Mouse (Mus musculus) midbrain, postnatal 0 days (tissue): ENCODE measurements at regions not wholly inside any gene's neighbourhood (a gene's known extent, or its start where the extent isn't known, plus 50 kb on each side); places are given as distances from the start of the nearest gene placed in this dataset.
A peak's percentile ranks its signal among the peaks of the same experiment; 100 is the strongest.
"Not testable (repeated sequence)": the region's sequence is repeated elsewhere in the genome, so short reads cannot be mapped to it uniquely, and the experiment has no call there.

Experiments
- ATAC-seq: fragments of 200-750 bp; cut with Nextera tagmentation; 2 replicates; pipeline ENCODE4 v1.8.0; 2017; ENCODE audit warnings: moderate number of reproducible peaks, mild to moderate bottlenecking, moderate TSS enrichment, moderate library complexity; ENCODE audit not compliant: low FRiP score
- DNase-seq: peaks from one replicate; pipeline ENCODE4 v3.0.0-alpha.2; 2015; ENCODE audit warnings: low spot score
- H3K27ac ChIP-seq: fragments of 300-500 bp; sonication (generic); 2 replicates; pipeline ENCODE4 v1.5.1; 2014; ENCODE audit warnings: low read depth, mild to moderate bottlenecking, low read length, mixed read lengths
- H3K27me3 ChIP-seq: fragments of 300-500 bp; sonication (generic); 2 replicates; pipeline ENCODE4 v1.6.1; 2014; ENCODE audit warnings: low read length, control low read depth, mixed read lengths; ENCODE audit not compliant: insufficient read depth
- H3K36me3 ChIP-seq: fragments of 300-500 bp; sonication (generic); 2 replicates; pipeline ENCODE4 v1.6.1; 2014; ENCODE audit warnings: low read length, control low read depth, mixed read lengths; ENCODE audit not compliant: insufficient read depth
- H3K4me1 ChIP-seq: fragments of 300-500 bp; sonication (generic); 2 replicates; pipeline ENCODE4 v1.6.1; 2014; ENCODE audit warnings: mild to moderate bottlenecking, control low read depth, antibody characterized with exemption, low read length, mixed read lengths; ENCODE audit not compliant: insufficient read depth
- H3K4me2 ChIP-seq: fragments of 300-500 bp; sonication (generic); 2 replicates; pipeline ENCODE4 v1.6.1; 2014; ENCODE audit warnings: low read depth, mild to moderate bottlenecking, low read length, mixed read lengths; ENCODE audit not compliant: poor library complexity, severe bottlenecking
- H3K4me3 ChIP-seq: fragments of 300-500 bp; sonication (generic); 2 replicates; pipeline ENCODE4 v1.5.1; 2014; ENCODE audit warnings: low read depth, mild to moderate bottlenecking, low read length, moderate library complexity
- H3K9ac ChIP-seq: fragments of 300-500 bp; sonication (generic); replicated peaks from 2 replicates; pipeline ENCODE4 v1.6.1; 2014; ENCODE audit warnings: mild to moderate bottlenecking, low read length, moderate library complexity, mixed read lengths; ENCODE audit not compliant: poor library complexity, severe bottlenecking
- H3K9me3 ChIP-seq: fragments of 300-500 bp; sonication (generic); 2 replicates; pipeline ENCODE4 v1.6.1; 2016; ENCODE audit warnings: low read length, control low read depth
- CTCF ChIP-seq: IDR thresholded peaks from 2 replicates; pipeline ENCODE4 v1.5.1; 2016; ENCODE audit warnings: antibody characterized with exemption, mild to moderate bottlenecking
- WGBS: fragments of 180-500 bp; shearing (Covaris S2); extraction: QIAGEN DNeasy Blood & Tissue Kit; methylation state at CpG from one replicate; pipeline ENCODE4 v1.1.7; 2014; 5-methylcytosine and 5-hydroxymethylcytosine counted together

DNA sequence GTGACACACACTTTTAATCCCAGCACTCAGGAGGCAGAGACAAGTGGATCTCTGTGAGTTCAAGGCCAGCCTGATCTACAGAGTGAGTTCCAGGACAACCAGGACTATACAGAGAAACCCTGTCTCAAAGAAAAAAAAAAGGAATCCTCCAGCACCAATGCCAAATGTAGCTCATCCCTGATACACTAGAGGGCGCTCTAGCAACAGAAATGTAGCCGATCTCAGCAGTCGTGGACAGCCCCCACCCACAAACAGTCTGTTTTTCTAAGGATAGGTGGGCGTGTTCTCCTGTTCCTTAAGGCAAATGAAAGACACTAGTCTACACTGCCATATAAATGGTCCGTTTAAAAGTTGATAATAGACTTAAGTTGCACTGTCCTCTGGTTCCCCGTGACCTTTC, 2447.9 kb upstream of the Gm8797 start:
- H3K4me3 ChIP-seq, H3K36me3 ChIP-seq, H3K4me1 ChIP-seq, H3K27ac ChIP-seq, H3K9ac ChIP-seq, ATAC-seq, H3K4me2 ChIP-seq, H3K9me3 ChIP-seq, DNase-seq, H3K27me3 ChIP-seq: not testable (repeated sequence)
- WGBS: 38% methylated on average over 6 of the region's 6 CpGs
- TF ChIP-seq CTCF: peak; percentile 33

DNA sequence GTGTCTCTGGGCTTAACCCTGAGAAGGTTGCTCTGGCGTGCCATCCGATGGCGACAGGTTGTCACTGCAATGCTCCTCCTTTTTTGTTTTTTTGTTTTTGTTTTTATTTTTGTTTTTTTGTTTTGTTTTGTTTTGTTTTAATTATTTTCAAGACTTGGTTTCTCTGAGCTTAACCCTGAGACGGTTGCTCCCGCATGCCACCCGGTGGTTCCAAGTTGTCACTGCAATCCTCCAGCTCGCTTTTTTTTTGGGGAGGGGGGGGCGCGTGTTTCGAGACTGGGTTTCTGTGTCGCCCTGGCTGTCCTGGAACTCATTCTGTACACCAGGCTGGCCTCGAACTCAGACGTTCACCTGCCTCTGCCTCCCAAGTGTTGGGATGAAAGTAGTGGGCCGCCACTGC, 2442.1 kb upstream of the Gm8797 start:
- Histone ChIP-seq H3K36me3 (no peaks in the 10 kb centered on the region), H3K9me3 (peaks cover 7% of the 10 kb centered on the region; the same call in 1 of the 2 replicates), H3K4me3 (peak overlapping the region; percentile 17; the same call in 1 of the 2 replicates), H3K27ac (no peak overlapping the region), H3K9ac (no peak overlapping the region), H3K4me2 (peak overlapping the region; percentile 24), H3K4me1 (no peaks in the 10 kb centered on the region), H3K27me3 (no peaks in the 10 kb centered on the region)
- DNase-seq (no peak), ATAC-seq (0 out of 2 replicates have a peak, but pooled peaks have one; percentile 8)
- WGBS: 66% methylated on average over 14 of the region's 14 CpGs
- TF ChIP-seq CTCF: peak; percentile 26

DNA sequence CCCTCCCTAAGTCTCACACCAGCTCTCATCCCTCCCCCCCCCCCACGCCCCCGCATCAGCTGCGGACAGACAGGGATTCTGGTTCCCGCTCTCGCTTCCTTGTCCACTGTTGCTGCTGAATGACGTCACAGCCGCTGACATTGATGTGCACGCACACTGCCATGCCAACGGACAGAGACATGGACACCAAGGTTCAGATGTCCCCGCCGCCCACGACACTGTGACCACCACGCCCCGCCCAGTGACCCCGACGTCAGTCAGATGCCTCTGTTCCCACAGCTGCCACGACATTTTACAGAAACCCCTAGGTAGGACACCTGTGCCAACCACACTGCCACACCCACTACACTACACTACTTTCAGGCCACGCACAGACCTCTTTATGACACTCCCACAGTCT, 2441.6 kb upstream of the Gm8797 start:
- Histone ChIP-seq H3K27ac (no peak overlapping the region), H3K36me3 (no peaks in the 10 kb centered on the region), H3K4me2 (peak overlapping the region; percentile 24), H3K27me3 (no peaks in the 10 kb centered on the region), H3K9ac (no peak overlapping the region), H3K4me3 (peak overlapping the region; percentile 17), H3K4me1 (no peaks in the 10 kb centered on the region), H3K9me3 (peaks cover 7% of the 10 kb centered on the region; the same call in 1 of the 2 replicates)
- ATAC-seq (peak; percentile 45), DNase-seq (no peak)
- WGBS: 71% methylated on average over 18 of the region's 18 CpGs
- TF ChIP-seq CTCF: no peak

DNA sequence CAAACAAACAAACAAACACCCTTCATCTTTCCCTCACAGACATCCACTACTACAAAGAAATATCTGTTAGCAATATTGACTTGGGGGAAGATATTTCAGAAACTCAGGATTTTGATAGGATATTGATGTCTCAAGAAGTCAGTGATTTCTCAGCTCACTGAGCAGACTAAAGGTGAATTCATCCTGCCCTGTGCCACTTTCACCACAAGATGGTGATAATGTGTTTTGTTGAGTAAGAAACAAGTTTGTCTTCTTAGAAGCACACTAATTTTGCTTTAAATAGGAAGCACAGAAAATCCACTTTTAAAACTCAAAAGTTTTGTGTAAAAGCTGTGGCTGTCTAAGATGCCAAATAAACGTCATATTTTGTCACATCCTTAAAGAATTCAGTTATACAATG, 2439.8 kb upstream of the Gm8797 start:
- H3K4me2 ChIP-seq: no peak overlapping the region
- no peak overlapping the region for H3K9ac ChIP-seq
- TF ChIP-seq CTCF: peak; percentile 67
- no peak overlapping the region for H3K4me3 ChIP-seq
- no peak for ATAC-seq
- H3K4me1 ChIP-seq: no peaks in the 10 kb centered on the region
- H3K27me3 ChIP-seq: no peaks in the 10 kb centered on the region
- WGBS: 22% methylated on average over 1 of the region's 1 CpGs
- H3K9me3 ChIP-seq: peaks cover 7% of the 10 kb centered on the region; the same call in 1 of the 2 replicates
- H3K36me3 ChIP-seq: no peaks in the 10 kb centered on the region
- DNase-seq: peak; percentile 28
- no peak overlapping the region for H3K27ac ChIP-seq

DNA sequence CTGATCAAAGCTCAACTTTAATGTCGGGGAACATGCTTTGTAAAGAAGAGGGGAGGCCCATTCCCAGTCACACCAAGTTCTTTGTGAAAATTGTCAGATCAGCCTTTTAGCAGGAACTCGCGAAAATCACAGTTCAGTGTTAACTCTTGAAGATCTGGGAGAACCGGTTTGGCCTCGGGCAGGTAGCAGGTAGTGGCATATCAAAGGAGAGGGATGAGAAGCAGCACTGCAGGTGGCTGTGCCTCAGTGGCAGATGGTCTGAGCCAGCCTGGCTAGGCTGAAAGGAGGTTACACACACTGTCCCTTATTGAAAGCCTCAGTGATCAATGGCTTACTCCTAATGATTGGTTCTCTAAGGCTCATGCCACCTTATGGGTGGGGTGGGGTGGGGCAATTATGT, 2401.0 kb upstream of the Gm8797 start:
- no peaks in the 10 kb centered on the region for H3K27me3 ChIP-seq
- H3K27ac ChIP-seq: no peak overlapping the region
- no peaks in the 10 kb centered on the region for H3K4me1 ChIP-seq
- ATAC-seq (no peak), DNase-seq (no peak)
- no peaks in the 10 kb centered on the region for H3K9me3 ChIP-seq
- H3K36me3 ChIP-seq: no peaks in the 10 kb centered on the region
- H3K4me2 ChIP-seq: no peak overlapping the region
- WGBS: 33% methylated on average over 5 of the region's 5 CpGs
- H3K4me3 ChIP-seq: no peak overlapping the region
- TF ChIP-seq CTCF: no peak
- H3K9ac ChIP-seq: no peak overlapping the region

DNA sequence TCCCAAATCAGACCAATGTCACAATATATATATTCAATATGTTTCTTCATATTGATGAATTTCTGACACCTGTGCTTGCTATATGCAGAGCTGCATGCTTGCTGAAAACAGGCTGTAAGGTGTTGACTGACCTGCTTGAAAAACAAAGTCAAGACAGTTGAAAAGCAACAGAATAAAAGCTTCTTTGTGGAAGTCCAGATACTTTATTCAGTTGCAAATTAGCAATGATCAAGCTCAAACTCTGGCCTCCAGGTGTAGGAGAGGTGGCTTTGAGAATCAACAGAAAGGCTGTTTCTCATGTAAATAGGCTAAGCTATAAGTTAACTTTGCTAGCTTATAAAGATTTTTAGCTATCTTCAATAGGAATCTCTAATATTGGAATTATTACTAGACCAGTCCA, 2379.7 kb upstream of the Gm8797 start:
- not testable (repeated sequence) for DNase-seq, H3K9ac ChIP-seq, ATAC-seq

More for the DNA sequence above, 2379.7 kb upstream of the Gm8797 start:
- H3K4me1 ChIP-seq, H3K4me3 ChIP-seq, H3K27me3 ChIP-seq, H3K36me3 ChIP-seq, H3K4me2 ChIP-seq, H3K27ac ChIP-seq, H3K9me3 ChIP-seq: not testable (repeated sequence)
